Mouse (Mus musculus) thymus, postnatal 14 days (tissue): ENCODE measurements around the gene Csf3r.

Experiments
- DNase-seq: peaks from one replicate; pipeline ENCODE4 v3.0.0; 2021

Csf3r gene

DNA sequence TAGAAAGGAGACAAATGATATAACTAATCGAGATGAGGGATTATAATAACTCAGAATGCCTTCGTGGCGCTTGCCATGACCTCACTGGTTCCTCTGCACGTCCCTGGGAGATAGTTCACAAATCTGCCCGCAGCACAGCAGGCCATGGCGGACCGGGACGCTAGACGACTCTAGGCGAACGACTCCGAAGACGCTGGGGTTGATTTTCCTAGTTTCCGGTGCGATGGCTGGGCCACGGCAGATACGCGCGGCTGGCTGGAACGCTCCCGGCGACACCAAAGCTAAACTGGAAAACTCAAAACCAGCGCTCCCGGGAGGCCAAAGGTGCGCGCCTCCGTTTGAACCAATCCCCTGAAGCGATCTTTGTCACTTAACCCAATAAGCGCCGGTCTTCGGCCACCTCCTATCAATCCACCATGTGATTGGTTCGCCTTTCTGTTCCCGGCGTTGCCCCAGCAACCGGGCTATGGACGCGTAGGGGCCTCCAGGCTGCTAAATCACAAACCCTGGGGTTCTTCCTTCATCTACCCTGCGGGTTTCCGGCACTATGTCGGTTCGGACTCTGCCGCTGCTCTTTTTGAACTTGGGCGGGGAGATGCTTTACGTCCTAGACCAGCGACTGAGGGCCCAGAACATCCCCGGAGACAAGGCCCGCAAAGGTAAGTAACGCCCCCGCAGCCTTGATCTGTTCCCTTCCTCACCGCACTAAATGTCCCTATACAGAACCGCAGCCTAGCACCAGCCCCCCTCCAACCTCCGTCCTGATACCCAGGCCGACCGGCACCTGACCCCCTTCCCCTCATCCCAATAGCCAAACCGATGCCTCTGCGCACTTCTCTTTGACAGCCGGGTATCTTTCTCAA lies 34.0 kb downstream of the Csf3r start, which contains the start of gene Oscp1:
TSS of gene Oscp1 (plus strand) at position 432 of the 863 bp plus-strand sequence.
- peak; percentile 91 for DNase-seq

DNA sequence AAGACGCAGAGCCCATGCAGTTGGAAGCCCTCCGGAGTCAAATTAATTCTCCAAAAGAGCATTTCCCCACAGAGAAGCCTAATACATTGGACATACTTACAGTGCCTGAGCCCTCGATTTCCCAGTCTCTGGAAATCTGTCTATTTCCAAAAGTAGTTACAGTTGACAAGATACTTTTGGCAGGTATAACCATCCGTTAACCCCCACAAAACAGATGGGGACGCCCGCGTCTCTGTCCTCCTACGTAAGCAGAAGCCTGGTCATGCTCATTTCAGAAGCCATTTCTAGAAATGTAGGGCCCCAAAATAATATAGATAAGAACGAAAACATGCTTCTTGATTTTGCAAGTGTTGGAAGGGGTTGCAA lies 34.6 kb downstream of the Csf3r start:
- no peak for DNase-seq

DNA sequence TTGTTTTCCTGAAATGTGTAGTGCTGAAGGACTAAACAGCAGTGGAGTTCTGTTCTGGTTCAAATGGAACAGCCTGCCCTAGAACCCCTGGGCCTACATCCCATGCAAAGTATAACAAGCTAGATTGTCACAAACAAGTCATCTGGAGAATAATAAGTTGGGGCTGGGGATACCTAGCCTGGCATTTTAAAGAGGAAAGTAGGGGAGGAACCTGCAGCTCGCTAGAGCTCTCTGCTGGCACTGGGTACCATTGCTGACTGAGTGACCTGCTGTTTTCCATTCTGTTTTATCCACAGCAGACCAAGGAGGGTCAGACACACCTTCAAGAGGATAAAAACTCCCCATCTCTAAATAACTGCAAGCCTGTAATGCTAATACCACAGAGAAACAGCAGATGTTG lies 38.5 kb downstream of the Csf3r start:
- no peak for DNase-seq

GRCm38 (mm10) chr4:126065241-126065640 lies 40.9 kb downstream of the Csf3r start:
- DNase-seq, result no peak

- DNase-seq, result no peak
Measured at GRCm38 (mm10) chr4:126067401-126068077, 43.2 kb downstream of the Csf3r start.

DNA sequence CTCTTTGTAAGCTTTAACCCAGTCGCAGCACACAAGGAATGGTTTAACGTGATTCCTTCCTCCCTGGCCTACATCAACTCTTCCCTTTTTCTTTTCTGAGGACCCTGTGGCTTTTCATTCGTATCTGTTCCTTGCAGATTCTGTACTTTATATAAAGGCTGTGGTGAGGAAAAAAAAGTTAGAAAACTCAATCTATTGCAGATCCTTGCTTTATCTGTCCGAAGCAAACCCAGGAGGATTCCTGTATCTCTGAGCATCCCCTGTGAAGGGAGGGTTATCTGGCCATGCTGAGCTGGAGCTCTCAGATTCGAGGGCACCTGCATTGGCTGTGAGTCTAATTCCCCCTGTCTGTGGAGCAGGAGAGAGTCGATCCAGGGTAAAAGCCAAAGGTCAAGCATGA lies 44.5 kb downstream of the Csf3r start:
- DNase-seq, result no peak

DNA sequence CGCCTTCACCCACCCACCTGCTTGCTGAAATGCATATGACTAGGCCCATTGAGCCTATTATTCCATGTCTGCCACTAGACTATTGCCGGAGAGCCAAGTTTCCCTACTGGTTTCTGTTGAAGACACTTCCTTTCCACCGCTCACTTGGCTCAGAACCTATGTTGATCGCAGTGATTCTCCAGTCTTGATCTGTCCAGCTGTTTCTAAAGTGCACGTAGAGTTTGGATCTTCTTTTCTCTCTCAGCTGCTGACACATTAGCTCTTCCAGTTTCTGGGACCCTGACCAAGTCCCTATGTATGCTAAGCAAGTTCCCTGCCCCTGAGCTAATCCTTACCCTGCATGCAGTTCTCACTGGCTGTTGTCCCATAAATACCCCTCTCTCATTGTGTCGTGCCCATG lies 53.5 kb downstream of the Csf3r start:
- DNase-seq, result no peak

DNA sequence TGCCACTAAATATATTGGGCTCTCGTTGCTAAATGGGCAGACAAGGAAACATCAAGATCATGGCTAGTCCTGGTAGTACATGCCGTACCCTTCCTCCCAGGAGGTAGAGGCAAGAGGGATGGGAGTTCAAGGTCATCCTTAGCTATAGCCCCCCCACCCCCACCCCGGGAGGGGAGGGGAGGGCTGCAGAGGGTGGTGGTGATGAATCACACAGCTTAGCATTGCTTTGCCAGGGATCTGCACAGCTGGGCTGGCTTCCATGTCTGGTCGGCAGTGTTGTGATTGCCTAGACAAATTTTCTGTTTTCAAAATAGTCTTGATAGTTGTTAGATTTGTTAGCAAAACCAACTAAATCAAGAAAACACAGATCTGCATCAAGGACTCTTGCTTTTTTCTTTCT lies 54.9 kb downstream of the Csf3r start:
- no peak for DNase-seq

DNA sequence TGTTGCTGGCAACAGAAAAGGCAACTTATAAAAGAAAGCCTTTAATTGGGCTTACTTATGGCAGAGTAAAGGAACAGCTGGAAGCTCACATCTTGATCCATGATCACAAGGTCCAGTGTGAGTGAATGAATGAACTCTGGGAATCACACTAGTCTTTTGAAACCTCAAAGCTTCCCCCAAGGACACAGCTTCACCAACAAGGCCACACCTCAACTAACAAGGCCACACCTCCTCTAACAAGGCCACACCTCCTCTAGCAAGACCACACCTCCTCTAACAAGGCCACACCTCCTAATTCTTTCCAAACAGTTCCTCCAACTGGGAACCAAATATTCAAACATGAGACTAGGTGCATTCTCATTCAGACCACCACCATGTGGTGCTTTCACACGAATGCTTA lies 57.3 kb downstream of the Csf3r start:
- DNase-seq, result no peak

GRCm38 (mm10) chr4:126083021-126083420 lies 58.7 kb downstream of the Csf3r start:
- DNase-seq, result no peak

- no peak for DNase-seq
Measured at GRCm38 (mm10) chr4:126084382-126084781, 60.0 kb downstream of the Csf3r start.

- DNase-seq, result peak; percentile 87
Measured at GRCm38 (mm10) chr4:126085996-126086576, 61.7 kb downstream of the Csf3r start.

DNA sequence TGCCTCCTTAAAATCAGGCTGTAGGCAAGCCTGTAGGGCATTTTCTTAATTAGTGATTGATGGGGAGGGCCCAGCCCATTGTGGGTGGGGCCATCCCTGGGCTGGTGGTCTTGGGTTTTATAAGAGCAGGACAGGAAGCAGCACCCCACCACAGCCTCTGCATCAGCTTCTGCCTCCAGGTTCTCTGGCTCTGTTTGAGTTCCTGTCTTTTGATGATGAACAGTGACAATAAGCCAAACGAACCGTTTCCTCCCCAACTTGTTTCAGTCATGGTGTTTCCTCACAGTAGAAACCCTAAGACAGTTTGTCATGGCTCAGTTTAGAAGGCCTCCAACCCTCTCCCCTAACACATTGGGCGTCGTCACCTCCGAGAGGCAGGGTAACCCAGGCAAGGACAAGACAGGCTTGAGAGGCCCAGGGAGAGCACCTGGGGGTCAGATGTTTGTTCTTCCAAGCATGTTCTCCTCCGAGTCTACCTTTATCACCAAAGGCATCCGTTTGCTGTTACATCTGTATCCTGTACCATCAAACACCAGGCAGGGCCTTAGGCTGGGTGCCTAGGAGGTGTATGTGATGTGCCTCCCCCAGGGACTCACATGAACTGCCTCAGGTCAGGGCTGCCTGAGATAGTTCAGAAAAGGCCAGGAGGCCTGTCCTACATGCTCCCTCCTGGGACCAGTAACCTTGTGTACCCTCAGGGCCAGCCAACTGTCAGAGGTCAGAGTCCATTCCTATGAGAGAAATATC lies 65.9 kb downstream of the Csf3r start:
- peak; percentile 69 for DNase-seq

GRCm38 (mm10) chr4:126090848-126091124 lies 66.4 kb downstream of the Csf3r start:
- DNase-seq, result no peak

GRCm38 (mm10) chr4:126091873-126092272 lies 67.5 kb downstream of the Csf3r start:
- DNase-seq, result no peak
